Mouse (Mus musculus): ENCODE measurements around the gene Btn2a2.

The Btn2a2 gene

DNA sequence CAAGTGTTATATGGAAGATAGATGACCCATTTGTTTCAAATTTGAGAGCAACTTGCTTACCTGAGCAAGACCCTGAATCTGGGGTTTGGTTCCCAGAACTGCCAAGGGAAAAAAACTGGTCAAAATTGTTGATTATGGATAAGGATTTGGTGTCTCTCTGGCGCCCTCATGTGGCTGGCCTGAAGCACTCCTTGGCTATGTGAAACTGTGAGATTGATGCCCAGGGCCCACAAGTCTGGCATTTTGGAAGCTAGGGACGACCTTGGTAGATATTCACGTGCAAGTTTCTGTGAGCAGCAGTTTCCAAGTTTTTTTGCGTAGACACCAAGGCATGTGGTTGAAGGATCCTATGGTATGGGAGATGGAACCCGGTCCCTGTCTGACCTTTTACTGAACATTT lies 36.0 kb upstream of the Btn2a2 start:
- in situ Hi-C loops (cut with MboI, MseI): loop anchor here (5.0 kb wide), 2 partner anchors 77 to 87 kb away; no protein-coding TSS in a partner anchor

DNA sequence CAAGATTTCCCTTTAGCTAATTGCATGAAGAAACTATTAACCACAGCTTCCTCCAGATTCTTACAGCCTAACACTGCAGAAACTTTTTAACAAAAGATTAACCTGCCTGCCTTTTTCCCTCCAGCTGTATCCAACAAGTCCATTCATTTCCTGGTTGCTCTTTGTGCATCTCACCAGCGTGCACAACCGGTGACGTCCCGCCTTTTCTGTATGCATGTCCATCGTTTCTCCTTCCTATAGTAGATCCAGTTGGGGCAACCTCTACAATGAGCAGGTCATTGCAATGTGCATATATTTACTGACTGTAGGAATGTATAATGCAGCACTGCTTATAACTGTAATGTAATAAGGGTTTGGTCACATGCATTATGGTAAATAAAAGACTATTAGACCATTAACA lies 35.3 kb upstream of the Btn2a2 start:
- in situ Hi-C loops (cut with MboI, MseI): loop anchor here (5.0 kb wide), 2 partner anchors 77 to 87 kb away; no protein-coding TSS in a partner anchor

- in situ Hi-C loops (cut with MboI, MseI): loop anchor here (5.0 kb wide), 2 partner anchors 74 to 84 kb away; no protein-coding TSS in a partner anchor
Observed at GRCm38 (mm10) chr13:23521703-23522102, 33.0 kb upstream of the Btn2a2 start.

DNA sequence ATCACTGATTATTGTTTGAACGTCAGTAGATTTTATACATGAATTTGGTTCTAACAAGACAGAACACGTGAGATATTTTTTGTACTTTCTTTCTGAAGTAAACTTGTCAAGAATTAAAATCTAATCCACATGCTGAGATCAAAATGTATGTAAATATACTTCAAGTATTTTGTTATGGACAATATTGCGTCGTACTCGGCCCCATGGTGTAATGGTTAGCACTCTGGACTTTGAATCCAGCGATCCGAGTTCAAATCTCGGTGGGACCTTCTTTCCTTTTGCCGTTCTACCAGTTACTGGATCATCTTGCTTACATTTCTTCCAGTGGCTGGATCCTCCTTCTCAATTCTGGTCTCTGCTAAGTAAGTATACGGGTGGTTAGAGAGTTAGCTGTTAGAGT lies 30.8 kb upstream of the Btn2a2 start:
- in situ Hi-C loops (cut with MboI, MseI): loop anchor here (5.0 kb wide), 3 partner anchors 1487 to 1597 kb away; no protein-coding TSS in a partner anchor

DNA sequence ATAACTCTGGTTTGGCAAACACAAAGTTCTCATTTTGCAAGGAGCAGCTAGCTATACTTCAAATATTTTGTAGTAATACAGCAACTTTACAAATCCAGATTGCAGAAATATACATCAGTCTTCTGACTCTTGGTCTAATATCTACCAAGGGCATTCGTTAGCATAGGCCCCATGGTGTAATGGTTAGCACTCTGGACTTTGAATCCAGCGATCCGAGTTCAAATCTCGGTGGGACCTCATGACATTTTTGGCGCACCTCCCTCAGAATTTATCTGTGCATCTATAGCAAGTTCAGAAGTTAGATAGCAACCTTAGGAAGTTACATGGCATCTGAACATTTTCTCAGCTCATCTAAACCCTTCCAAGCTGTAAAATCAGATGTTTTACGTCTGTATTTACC lies 30.2 kb upstream of the Btn2a2 start:
- in situ Hi-C loops (cut with MboI, MseI): loop anchor here (5.0 kb wide), 3 partner anchors 1487 to 1597 kb away; no protein-coding TSS in a partner anchor

DNA sequence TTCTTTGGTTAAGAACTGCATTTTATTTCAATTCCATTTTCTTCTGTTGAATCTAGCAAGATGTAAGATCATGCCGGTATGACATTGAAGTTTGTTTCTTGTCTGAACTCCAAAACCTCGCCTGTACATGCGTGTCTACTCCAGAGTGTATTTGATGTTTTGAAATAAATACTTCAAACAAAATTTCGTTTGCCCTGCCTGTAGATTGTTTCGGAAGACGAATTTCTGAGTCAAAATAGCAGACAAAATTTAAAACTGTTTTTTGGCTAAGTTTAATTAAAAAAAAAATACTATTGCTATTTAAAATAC lies 29.6 kb upstream of the Btn2a2 start:
- in situ Hi-C loops (cut with MboI, MseI): loop anchor here (5.0 kb wide), 3 partner anchors 1486 to 1596 kb away; no protein-coding TSS in a partner anchor

DNA sequence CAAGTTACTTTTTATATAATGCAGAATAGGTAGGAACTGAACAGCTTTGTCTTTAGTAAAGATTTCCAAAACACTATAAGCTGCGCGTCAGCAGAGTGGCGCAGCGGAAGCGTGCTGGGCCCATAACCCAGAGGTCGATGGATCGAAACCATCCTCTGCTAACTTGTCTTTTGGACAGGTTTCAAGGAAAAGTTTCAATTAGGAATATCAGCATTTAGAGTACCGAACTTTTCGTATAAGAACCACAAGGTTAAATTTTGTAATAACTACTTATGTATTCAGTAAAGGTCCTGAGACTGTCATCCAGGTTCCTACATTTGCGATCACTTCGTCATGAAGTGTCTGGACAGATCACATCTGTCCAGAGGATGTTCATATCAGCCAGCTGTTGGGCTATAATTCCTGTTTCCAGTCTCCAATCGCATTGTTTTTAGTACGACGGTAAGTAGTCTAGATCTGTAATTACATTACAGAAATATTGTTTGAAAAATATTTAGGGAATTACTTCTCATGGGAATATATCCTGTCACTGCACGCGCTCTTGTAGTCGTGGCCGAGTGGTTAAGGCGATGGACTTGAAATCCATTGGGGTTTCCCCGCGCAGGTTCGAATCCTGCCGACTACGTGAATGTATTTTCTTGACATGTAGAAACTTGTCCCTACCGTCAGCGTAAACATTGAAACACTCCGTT lies 29.1 kb upstream of the Btn2a2 start:
- in situ Hi-C loops (cut with MboI, MseI): loop anchor here (5.0 kb wide), 3 partner anchors 1485 to 1595 kb away; no protein-coding TSS in a partner anchor

GRCm38 (mm10) chr13:23516822-23517602 lies 28.4 kb upstream of the Btn2a2 start:
- in situ Hi-C loops (cut with MboI, MseI): loop anchor here (5.0 kb wide), 3 partner anchors 1485 to 1595 kb away; no protein-coding TSS in a partner anchor

DNA sequence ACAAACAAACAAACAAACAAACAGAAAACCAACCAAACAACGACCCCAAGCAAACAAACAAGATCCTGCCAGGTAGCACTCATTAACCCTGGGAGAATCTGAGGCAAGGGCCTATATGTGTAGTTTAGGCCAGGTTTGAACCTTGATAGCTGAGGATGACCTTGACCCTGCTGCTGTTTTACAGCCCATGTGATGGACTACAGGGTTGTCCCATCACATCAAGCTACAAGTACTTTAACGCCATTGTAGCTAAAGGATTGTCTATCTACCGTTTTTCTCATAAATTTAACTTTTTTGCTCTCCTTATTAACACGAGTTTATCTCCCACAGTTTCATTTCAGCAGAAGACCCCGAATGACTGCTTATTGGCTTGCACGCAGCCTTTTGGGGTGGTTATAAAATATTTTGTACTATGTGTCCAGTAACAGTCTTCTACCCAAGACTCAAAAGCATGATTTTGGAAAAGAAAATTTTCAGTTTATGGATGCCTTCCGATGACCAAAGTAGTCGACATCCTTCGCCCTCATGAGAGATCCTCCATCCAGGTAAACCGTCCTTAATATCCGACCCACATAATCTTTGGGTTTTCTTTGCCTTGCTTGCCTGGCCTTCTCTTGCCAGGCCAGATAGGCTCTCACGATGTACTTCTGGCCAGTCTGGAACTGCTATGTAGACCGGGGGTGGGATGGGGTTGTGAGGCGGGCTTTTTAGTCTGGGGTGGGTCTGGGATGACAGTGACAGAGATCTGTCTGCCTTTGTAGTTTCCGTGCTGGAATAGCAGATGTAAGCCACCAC lies 27.4 kb upstream of the Btn2a2 start:
- in situ Hi-C loops (cut with MboI, MseI): loop anchor here (5.0 kb wide), 3 partner anchors 1484 to 1594 kb away; no protein-coding TSS in a partner anchor

GRCm38 (mm10) chr13:23515281-23515680 lies 26.6 kb upstream of the Btn2a2 start:
- in situ Hi-C loops (cut with MboI, MseI): loop anchor here (5.0 kb wide), 3 partner anchors 1483 to 1593 kb away; no protein-coding TSS in a partner anchor

- in situ Hi-C loops (cut with MboI, MseI): loop anchor here in 1 of 2 experiments (5.0 kb wide), 1 partner anchor 1266 kb away; no protein-coding TSS in a partner anchor
Observed at GRCm38 (mm10) chr13:23513517-23513916, 24.9 kb upstream of the Btn2a2 start.

- in situ Hi-C loops (cut with MboI, MseI): loop anchor here in 1 of 2 experiments (5.0 kb wide), 1 partner anchor 1263 kb away; no protein-coding TSS in a partner anchor
Observed at GRCm38 (mm10) chr13:23510127-23510526, 21.5 kb upstream of the Btn2a2 start.

- in situ Hi-C loops (cut with MboI, MseI): loop anchor here (5.0 to 10.0 kb wide), 2 partner anchors 52 to 200 kb away; no protein-coding TSS in a partner anchor
Observed at GRCm38 (mm10) chr13:23506819-23507515, 18.3 kb upstream of the Btn2a2 start.

- in situ Hi-C loops (cut with MboI, MseI): loop anchor here (5.0 to 10.0 kb wide), 2 partner anchors 52 to 199 kb away; no protein-coding TSS in a partner anchor
Observed at GRCm38 (mm10) chr13:23506351-23506750, 17.7 kb upstream of the Btn2a2 start.

DNA sequence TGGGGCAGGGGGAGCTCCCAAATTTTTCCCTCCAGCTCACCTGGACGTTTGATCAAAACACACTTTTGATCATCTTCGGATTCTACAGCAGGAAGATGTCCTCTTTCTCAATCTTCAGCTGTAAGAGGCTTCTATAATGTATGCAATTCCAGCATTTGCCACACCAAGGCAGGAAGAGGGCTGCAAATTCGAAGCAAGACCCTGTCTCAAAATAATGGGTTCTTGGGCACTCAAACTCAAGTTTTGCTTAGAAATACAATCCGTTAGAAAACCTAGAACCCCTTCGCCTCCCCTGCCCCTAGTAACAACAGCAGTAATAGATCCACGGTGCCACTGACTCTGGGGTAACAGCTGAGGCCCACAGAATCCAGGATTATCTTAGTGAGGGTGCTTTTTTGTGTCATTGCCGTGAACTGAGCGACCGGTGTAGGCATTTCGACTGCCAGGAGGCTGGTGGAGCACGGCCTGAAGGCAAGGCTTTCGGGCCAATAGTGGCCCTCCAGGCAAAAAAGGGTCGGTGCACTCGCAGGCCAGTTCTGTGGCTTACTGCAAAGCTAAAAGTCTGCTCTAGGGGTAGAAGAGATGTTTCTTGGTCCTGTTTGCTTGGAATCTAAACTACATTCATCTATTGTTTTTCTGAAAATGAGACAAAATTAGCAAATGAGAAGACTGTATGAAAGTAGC lies 17.1 kb upstream of the Btn2a2 start:
- in situ Hi-C loops (cut with MboI, MseI): loop anchor here (5.0 to 10.0 kb wide), 2 partner anchors 51 to 199 kb away; no protein-coding TSS in a partner anchor

DNA sequence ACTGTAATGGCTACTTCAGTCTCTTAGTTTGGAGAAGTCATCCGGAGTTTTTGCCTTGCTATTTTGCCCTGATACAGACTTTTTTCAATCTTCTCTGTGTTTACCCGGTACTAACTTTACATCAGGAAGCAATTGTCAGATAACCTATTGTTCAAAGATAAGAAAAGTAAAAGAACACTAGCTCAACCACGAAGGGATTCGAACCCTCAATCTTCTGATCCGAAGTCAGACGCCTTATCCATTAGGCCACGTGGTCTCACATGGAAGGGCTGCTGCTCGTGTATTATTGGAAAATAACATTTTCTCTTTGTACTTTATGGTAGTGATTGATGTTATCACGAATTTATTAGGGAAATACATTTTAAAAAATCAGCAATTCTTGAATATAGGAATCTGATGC lies 15.1 kb upstream of the Btn2a2 start:
- in situ Hi-C loops (cut with MboI, MseI): loop anchor here in 1 of 2 experiments (10.0 kb wide), 1 partner anchor 49 kb away; no protein-coding TSS in a partner anchor

GRCm38 (mm10) chr13:23502916-23503315 lies 14.3 kb upstream of the Btn2a2 start:
- in situ Hi-C loops (cut with MboI, MseI): loop anchor here in 1 of 2 experiments (10.0 kb wide), 1 partner anchor 48 kb away; no protein-coding TSS in a partner anchor

GRCm38 (mm10) chr13:23502031-23502567 lies 13.4 kb upstream of the Btn2a2 start:
- in situ Hi-C loops (cut with MboI, MseI): loop anchor here in 1 of 2 experiments (10.0 kb wide), 1 partner anchor 47 kb away; no protein-coding TSS in a partner anchor

- in situ Hi-C loops (cut with MboI, MseI): loop anchor here in 1 of 2 experiments (10.0 kb wide), 1 partner anchor 47 kb away; no protein-coding TSS in a partner anchor
Observed at GRCm38 (mm10) chr13:23501511-23501910, 12.9 kb upstream of the Btn2a2 start.
